Mouse (Mus musculus): ENCODE results near the gene Abcg1.

Abcg1 gene

DNA sequence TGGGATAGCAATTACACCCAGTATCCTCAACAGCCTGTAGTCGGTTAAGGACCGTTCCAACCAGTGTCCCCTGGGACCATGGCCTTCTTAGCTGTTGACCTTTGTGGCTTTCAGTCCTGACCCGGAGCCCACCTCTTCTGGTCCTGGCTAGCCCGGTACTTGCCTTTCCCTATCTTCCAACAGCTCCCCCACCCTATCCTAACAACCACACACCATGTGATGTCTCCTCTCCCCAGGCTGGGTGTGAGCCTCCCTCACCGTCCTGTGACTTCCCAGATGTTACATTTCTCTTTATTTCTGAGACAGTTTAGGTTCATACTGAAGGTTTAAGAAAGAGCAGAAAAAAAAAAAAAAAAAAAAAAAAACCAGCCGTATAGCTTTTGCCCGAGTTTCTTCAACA is 17.1 kb upstream of the Abcg1 start:
- no peak for DNase-seq (ENCODE audit: low read depth, low spot score)

DNA sequence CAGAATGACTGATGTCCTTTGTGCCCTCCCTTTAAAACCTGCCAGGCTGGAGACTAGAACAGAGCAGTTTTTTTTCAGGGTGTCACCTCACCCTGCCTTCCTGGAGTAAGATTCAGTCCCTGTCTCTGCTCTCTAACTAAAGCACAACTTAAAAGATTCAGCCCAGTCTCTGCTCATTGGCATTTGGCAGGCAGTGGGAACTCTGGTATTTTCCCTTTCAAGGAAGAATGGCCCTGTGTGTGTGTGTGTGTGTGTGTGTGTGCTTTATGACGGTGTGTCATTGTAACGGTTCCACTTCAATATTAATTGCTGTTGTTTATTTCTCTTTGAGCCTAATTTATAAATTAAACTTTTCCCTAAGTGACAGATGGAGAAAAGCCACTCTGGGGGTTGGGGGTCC is 14.7 kb upstream of the Abcg1 start:
- DNase-seq (ENCODE audit: low read depth, low spot score), result no peak

- no peak for DNase-seq (ENCODE audit: low read depth, low spot score)
Measured at GRCm38 (mm10) chr17:31057891-31058744, 643 bp downstream of the Abcg1 start.

DNA sequence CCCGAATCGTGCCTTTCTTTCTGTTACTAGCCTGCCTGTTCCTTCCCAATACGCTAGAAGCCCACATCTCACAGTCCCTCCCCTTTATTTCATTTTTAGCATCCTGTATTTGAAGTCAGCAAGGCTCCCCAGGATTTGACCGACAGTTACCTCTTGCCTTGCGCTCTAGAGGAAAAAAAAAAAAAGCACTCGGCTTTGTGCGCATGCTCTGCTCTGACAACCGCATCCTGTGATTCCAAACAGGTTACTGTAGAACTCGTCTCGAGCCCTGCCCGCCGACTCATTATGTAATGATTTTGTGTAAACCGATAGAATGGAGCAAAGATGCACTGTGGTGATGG is 1.2 kb downstream of the Abcg1 start:
- peak; percentile 76 for DNase-seq (ENCODE audit: low read depth, low spot score)

- DNase-seq (ENCODE audit: low read depth, low spot score), result no peak
Measured at GRCm38 (mm10) chr17:31060196-31060587, 2.7 kb downstream of the Abcg1 start.

DNA sequence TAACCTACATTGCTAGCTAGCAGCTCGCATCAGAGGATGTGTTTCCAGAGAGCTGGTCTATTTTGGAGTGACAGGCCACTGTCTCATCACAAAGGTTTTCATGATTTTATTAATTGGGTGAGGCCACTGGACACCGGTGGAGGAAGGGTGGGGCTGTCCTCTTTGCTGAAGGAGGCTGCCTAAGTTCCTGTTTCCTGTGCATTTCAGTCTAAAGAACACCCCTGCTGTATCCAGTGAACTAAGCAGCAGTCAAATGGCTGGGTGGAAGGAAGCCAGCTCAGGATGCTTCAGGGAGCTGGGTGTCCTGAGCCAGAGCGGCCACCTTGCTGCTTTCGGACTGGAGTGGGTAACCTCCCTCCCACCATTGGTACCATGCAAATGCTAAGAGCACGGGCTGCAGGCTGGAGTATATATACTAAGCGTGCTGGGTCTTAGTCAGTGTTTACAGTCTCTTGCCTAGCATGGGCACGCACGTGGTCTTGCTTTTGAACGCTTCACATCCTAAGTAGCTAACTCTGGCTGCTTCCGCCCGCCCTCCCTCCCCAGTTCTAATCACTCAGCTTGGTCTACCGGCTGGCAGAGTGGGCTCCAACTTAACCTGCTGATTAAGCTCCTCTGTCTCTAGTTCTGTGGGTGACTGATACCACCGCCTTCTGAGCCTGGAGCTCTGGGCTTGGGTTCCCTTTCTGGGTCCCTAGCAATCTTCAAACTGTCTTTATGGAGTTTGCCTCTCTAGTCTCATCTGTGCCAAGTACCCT is 3.3 kb downstream of the Abcg1 start:
- DNase-seq (ENCODE audit: low read depth, low spot score), result no peak

- no peak for DNase-seq (ENCODE audit: low read depth, low spot score)
Measured at GRCm38 (mm10) chr17:31061346-31062095, 4.0 kb downstream of the Abcg1 start.

DNA sequence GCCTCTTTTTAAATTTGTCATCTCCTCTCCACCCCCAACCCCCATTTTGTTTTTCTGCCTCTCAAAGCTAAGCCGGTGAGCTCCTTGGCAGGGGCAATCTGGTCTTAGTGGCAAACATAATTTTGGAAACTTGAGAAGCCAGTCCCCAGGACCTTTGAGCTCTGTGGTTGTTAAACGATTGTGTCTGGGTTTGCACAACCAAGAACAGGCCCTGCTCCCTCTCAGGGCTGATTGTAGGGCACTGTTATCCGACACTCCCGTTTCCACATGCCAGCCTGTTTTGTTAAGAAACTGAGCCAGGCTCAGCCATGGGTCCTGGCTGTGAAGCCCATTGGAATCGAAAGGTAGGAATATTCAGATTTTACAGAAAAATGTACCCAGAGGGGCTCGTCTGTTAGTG is 8.6 kb downstream of the Abcg1 start:
- no peak for DNase-seq (ENCODE audit: low read depth, low spot score)

DNA sequence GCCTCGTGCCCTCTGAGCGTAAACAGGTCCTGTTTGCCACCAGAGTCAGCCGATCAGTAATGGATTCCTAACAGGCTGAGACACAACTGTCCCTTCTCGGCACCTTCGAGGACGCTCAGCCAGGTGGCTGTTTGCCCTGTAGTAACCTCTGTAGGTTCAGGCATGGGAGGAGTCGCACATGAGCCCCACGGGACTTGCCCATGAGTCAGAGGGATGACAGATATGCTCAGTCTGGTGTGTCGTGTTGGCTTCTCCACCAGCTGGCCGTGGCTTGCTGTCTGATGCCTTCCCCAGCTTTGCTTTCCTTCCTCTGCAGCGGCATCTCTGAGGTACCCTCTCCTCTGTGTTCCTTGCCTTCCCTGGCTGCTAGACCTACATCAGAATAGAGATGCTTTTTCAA is 9.6 kb downstream of the Abcg1 start:
- DNase-seq (ENCODE audit: low read depth, low spot score), result no peak

GRCm38 (mm10) chr17:31069121-31069520 is 11.6 kb downstream of the Abcg1 start:
- no peak for DNase-seq (ENCODE audit: low read depth, low spot score)

DNA sequence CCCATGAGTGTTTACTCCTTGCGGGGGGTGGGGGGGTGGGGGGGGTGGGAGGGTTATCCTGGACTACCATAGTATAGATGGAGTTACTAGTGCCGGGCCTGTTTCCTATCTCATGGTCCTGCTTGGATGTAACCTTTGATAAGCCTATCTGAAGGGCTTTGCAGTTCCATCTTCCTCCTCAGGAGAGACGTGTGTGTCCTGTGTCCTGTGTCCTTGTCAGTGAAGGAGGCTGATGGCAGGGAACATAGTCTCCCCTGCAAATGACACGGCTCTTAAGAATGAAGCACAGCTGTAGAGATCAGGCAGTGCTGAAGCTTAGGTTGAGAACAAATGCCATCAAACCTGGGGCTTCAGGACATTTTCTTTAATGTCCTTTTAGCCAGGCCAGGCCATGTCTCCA is 12.4 kb downstream of the Abcg1 start:
- no peak for DNase-seq (ENCODE audit: low read depth, low spot score)

DNA sequence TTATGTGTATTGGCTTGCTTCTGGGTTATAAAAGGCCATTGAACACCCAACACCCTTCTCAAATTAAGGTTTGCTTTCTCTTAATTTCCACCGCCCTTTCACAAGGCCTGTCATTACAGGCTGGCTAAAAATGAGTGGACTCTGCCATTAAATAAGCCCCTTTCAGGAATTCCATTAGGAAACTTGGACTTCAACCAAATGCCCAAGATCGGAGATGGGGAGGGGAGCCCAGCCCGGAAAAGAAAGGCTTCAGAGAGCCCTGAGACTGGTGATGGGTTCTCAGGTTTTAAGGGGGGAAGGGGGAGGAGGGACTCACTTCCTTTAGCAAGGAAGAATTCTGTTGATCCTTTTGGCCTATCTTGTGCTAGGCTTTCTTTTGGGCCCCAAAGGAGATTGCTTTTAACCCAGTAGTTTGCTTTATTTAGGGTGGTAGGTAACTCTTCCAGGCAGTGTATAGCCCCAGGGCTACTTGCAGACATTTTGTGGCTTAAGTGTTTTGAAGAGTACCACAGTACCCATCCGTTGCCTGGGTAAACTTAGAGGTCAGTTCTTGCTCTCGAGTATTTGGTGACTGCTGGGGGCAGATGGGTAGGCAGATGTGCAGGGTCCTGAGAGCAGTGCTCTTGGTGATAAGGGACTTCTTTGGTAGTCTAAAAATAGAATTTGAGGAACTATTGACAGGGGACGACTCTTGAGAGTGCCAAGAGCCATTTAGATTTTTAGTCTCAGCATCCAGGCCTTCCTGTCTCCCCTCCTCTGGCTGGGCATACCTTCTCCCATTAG is 13.1 kb downstream of the Abcg1 start:
- DNase-seq (ENCODE audit: low read depth, low spot score), result no peak

DNA sequence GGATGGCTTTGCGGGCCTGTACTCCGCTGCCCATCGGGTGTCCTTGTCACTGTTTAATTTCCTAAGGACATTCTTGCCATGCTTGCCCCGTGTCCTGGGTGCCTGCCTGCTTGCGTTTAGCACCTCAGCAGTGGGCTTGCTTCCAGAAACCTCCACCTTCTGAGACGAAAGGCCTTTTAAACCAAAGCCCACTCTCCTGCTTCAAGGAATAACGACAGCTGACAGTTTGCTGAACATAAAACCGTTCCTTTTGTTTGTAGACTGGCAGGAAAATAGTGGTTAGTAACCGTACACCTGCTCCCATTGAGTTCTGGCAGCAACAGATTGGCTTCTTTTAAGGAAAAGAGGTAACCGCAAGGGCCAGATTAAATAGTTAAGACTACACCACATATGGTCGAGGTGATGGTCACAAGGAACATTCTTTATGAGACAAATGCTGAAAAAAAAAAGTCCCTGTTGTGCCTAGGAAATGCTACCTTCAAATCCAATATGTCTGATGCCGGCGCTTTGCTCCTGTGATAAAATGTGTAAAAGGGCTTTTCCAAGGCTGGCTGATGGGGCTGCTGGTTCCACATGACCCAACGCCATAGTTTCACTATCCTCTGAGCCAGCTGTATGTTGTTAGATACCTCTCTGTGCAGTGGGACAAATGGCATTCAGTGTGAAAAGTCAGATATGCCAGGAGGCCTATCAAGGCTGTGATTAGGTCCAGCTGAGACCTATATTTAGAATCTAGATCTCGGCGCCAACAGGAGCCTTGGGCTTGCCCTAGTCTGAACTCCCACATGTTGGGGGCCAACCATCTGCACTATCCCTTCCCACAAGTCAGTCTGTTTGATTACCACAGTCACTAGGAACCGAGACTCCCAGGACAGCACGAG is 14.2 kb downstream of the Abcg1 start:
- no peak for DNase-seq (ENCODE audit: low read depth, low spot score)

GRCm38 (mm10) chr17:31072872-31073271 is 15.4 kb downstream of the Abcg1 start:
- DNase-seq (ENCODE audit: low read depth, low spot score), result no peak

- DNase-seq (ENCODE audit: low read depth, low spot score), result peak; percentile 67
Measured at GRCm38 (mm10) chr17:31073273-31074052, 16.0 kb downstream of the Abcg1 start.

DNA sequence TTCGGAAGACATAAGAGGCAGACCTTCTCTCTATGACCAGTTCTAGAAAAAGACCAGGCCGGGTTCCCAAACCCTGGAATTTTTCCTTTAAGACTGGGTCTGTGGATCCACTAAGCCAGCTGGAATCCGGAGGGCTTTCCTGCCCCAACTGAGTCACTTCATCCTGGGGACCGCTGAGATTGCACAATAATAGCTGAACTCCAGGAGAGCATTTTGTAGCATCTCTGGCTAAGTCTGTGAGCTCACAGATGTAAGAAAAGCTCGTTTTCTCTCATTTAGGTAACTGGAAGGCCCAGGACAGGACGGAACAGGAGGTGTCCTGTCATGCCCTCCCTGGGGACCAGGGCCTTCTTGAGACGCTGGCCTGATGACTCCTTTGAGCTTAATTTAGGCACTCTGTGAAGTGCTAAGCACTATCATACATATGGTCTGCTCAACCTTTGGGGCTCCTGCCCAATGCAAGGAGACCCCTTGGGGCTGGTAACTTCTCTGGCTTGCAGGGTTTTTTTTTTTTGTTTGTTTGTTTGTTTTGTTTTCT is 16.6 kb downstream of the Abcg1 start:
- DNase-seq (ENCODE audit: low read depth, low spot score), result no peak

GRCm38 (mm10) chr17:31074666-31075065 is 17.2 kb downstream of the Abcg1 start:
- DNase-seq (ENCODE audit: low read depth, low spot score), result no peak

DNA sequence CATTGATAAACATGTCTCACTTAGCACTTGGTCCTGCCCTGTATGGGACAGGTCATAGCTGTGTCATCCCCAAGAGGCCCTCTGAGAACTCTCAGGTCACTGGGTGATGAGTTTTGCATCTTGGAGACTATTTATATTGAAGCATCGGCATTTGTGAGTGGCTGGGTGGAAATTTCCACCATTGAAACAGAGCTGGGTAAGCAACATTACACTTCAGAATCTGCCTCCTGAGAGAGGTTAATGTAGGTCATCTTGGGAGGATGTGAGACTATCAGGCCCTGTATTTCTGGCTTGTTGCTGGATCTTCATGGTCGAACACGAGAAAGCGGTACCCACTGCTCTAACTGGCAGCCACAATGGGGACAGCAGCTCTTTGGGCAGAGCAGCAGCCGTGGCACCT is 18.0 kb downstream of the Abcg1 start:
- DNase-seq (ENCODE audit: low read depth, low spot score), result no peak

- no peak for DNase-seq (ENCODE audit: low read depth, low spot score)
Measured at GRCm38 (mm10) chr17:31077561-31077960, 20.1 kb downstream of the Abcg1 start.

DNA sequence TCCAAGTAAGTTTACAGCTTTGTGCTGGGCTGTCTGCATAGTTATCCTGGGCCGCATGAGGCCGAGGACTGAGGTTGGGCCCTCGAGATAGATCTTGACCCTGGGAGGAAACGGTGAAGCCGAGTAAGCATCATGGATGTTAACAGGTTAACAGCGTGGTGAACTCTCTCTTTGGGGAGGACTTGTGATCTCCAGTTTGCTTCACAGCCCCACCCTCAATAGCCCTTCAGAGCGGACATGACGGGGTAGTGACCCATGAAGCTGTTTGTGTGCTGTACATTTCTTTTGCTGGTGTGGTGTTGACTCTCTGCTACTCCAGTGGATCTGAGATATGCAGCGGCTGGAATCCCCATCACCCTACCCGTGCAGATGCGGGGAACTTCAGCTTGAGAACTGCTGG is 21.1 kb downstream of the Abcg1 start:
- DNase-seq (ENCODE audit: low read depth, low spot score), result no peak

All from brain, embryonic 18.5 days (tissue).